Mouse (Mus musculus): ENCODE measurements around the gene Acin1. TPM values are rescaled to one million over a fixed set of nuclear protein-coding genes. Genes with fewer than 3 reads are reported as not detected.
"Not testable (repeated sequence)": the region's sequence is repeated elsewhere in the genome, so short reads cannot be mapped to it uniquely, and the experiment has no call there.

The Acin1 gene
- total RNA-seq, 2 experiments from 2014 or later: 273 to 279 TPM

DNA sequence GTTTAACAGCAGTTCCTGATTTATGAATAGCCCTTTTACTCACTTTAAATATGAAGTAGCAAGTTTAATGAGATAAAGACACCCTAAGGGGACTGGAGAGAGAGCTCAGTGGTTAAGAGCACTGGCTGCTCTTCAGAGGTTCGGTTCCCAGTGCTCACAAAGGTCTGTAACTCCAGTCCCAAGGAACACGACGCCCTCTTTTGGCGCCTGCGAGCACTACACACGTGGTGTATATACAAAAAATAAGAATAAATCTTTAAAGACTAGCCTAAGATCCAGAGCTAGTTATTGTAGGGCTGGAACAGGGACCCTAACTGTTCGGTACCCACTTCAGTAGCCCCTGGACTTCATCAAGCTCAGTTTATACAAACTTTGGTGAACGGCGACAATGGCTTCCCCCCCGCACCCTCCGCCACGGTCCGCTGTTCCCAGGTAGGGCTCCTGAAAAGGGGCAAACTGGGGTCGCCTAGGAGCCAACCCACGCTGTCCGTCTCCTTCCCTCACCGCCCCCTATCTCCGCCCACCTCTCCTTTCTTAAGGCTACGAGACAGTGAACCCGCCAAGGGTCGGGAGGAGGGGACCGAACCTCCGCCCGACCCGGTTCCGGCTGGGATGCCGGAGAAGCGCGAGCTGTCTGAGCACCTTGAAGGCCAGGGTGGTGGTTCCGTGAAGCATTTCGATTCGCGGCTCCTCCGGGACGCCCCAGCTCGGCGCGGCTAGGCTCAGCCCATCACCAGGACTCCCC is 69.4 kb downstream of the Acin1 start:
- no peak for DNase-seq
- intact Hi-C loops (cut with DNase I): no loop called here

DNA sequence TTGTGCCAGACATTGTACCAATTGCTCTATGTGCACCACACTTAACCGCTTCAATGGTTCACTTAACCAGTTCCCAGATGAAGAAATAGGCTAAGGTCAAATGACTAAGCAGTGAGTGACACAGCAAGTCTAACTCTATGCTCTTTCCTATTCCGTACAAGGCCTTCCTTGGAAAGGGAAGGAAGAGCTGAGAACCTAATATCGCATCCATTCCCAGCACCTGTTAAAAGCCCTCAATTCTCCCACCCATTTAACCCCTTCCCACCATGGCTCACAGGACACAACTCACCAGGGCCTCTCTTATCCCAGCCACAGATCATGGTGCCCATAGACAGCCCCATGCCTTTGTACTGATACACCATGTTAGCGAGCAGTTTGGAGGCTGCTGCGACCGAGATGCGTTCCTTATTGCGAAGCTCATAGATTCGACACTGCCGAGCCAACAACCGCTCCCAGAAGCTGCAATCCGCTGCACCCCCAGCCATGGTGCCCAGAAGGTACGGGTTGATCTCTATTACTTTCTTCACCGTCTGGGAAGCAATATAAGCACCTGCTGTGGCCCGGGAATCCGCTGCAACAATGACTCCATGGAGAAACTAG is 70.4 kb downstream of the Acin1 start:
- DNase-seq: no peak
- intact Hi-C loops (cut with DNase I): no loop called here

DNA sequence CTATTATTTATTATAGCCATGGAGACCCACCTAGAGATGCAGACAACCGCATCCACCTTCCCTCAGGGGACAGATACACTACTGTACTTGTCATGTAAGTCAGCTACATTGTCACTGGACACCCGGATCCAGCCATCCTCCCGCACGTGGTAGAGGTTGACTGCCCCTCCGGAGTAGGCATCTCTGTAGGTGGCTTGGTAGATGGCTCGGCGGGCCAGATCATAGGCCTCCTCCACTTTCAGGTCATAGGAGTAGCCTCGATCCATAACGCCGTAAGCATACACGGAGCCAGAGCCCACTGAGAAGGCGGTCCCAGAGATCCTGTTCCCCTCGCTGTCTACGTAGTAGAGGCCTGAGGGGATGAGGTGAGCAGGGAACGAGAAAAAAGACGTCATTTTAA is 72.6 kb downstream of the Acin1 start:
- DNase-seq; intact Hi-C loops (cut with DNase I): not testable (repeated sequence)

DNA sequence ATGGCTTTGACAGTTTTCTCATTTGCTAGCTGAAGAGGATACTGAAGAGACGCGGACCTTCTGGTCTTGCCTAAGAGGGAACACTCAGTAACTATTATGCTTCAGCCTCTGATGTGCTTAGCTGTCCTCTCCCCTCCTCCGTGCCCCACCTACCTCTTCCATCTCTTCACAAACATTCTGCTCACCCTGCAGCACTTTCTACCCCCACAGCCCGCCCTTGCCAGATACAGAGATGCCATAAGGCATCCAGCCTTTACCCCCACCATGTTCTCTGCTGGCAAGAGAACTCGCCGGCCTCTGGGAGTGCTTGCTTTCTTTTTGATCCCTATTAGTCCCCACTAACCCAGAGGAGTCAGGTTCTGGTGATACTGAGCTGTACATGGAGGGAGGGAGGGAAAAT is 76.1 kb downstream of the Acin1 start:
- no peak for DNase-seq
- intact Hi-C loops (cut with DNase I): no loop called here

DNA sequence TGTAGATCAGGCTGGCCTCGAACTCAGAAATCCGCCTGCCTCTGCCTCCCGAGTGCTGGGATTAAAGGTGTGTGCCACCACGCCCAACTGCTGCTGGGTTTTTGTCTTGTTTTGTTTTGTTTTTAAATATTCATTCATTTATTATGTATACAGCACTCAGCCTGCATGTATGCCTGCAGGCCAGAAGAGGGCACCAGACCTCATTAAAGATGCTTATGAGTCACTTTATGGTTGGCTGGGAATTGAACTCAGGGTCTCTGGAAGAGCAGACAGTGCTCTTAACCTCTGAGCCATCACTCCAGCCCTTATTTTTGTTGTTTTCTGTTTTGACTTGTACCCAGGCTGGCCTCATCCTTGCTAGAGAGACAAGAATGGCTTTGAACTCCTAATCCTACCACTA is 76.8 kb downstream of the Acin1 start:
- DNase-seq: no peak
- intact Hi-C loops (cut with DNase I): no loop called here

DNA sequence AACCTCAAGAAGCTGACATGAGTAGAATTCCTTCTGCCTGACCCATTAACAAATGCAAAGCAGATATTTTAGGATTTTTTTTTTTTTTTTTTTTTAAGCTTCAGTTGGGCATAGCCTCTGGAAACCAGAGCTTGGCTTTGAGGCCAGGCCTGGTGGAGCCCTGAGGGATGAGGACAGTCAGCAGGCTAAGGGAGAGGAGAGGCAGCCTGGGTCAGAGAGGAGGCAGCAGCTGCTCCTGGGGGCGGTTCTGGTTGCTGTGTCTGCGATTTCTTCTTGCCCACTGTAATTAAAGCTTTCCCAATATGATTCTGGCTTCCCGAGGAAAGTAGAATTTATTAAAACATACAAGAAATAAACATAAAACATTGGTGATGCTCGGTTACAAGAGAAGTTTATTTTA is 77.5 kb downstream of the Acin1 start:
- no peak for DNase-seq
- intact Hi-C loops (cut with DNase I): no loop called here

DNA sequence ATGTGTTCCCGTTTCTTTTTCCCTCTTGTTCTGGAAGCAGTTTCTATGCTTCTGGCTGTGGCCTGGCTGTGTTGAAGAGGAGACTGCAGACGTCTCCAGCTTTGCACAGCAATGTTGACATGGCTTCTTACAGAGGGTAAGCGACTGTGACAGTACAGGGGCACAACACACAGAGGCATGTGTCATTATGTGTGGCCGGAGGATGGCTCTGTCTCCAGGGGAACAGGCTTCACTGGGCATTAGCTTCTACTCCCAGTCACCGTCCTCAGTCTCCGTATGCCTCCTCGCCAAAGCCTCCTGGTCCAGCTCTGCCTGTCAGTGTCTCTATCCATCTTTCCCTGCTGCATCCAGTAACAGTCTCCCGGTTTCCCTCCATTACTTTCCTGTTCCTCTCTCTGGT is 79.5 kb downstream of the Acin1 start:
- no peak for DNase-seq
- intact Hi-C loops (cut with DNase I): no loop called here

DNA sequence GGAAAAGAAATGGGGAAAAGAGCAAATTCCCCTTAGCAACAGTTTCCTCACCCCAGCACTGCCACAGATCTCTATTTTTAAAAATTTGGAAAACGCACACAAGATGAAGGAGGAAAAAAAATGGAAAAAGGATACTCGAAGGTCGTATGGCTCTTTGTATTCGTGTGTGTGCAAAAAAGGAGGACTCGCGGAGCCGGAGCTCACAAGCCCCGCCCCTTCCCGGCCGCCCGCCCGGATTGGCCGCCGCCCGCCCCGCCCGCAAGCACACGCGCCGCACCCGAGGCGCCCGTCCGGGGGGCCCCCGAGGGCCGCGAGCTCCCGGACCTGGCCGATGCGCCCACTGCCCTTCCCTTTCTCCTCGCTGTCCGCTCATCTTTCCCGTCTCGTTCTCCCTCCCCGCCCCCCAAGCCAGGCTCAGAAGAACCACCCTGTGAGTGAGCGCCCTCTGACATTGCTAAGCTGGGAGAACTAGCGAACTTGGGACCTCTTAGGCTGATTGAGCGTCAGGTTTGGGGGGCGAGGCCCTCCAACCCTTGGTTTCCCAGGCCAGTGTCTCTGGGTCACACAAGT is 80.9 kb downstream of the Acin1 start, which contains the start of gene 4931414P19Rik:
TSS of gene 4931414P19Rik (minus strand) at position 242 of the 570 bp plus-strand sequence.
- intact Hi-C loops (cut with DNase I): no loop called here

DNA sequence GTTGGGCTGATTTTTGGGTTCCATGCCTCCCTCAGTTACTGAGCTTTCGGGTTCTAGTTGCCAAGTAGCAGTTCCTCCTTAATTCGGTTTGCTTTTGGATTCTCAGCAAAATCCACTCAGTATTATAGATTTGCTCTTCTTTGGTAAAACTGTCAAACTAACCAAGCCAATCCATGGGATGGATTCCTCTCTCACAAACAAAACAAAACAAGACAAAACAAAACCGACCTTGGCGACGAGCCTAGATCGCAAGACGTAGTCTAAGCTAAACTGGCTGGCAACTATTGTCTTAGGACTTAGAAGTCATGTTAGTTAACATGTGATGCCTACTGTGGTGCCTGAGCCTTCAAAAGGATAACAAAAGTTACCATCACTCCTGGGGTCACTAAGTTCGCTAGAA is 83.0 kb downstream of the Acin1 start:
- no peak for DNase-seq
- intact Hi-C loops (cut with DNase I): no loop called here

More for the DNA sequence above, 80.9 kb downstream of the Acin1 start, which contains the start of gene 4931414P19Rik:
- peak; percentile 78 for DNase-seq

DNA sequence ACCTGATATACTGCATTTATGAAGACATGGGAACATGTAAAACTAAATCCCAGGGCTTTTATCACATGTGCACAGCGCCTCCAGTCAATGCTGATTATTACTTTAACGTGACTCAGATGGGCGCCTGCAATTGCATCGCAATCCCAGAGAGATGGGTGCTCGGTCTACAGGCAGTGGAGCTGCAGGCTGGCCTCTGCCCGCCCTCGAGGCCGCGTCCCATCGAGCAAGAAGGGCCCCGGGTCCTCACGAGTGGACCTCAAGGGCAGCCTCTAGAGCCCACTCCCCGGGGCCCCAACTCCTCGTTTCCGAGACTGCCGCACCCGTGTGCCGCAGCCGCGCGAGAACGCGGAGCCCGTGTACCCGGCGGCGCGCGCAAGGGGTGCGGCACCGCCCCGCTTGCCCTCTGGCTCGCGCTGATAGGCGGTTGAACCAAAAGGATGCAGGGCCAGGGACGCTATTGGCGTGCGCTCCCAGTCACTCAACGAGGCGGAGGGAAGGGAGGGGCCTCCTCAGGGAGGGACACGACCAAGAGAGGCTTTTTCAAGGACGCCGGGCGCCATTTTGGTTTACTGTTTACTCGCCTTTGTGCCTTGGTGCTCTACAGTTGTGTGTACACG is 83.6 kb downstream of the Acin1 start:
- intact Hi-C loops (cut with DNase I): no loop called here
- peak; percentile 98 for DNase-seq

DNA sequence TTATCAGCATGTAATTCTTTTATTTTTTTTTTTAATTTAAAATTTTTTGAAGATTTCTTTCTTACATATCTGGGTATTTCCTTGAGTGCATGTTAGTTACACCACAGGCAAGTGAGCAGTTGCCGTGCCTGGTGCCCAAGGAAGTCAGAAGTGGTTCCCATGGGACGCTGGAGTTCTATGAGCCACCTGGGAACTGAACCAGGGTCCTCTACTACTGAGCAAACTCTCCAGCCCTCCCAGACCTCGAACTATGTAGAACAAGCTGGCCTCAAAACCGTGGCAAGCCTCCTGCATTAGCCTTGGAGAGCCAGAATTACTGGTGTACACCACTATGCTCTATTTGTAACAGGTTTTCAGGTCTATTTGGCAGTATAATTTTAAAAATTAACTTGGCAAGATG is 84.1 kb downstream of the Acin1 start:
- intact Hi-C loops (cut with DNase I): no loop called here
- no peak for DNase-seq

DNA sequence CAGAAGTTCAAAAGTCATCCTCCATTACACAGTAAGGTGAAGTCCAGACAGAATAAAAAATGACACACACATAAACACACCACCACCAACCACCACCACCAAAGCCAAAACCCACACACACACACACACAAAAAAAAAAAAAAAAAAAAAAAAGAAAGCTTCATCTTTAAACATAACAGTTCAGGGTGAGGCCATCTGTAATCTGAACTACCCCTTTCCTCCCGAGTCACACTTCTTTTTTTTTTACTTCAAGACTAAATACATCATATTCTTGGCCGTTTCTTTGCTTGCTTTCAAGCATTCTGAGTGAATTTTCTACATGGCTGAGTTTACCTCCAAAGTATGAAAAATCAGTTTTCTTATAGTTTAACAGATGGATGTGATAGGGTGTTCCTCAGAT is 85.1 kb downstream of the Acin1 start:
- no peak for DNase-seq
- intact Hi-C loops (cut with DNase I): no loop called here

DNA sequence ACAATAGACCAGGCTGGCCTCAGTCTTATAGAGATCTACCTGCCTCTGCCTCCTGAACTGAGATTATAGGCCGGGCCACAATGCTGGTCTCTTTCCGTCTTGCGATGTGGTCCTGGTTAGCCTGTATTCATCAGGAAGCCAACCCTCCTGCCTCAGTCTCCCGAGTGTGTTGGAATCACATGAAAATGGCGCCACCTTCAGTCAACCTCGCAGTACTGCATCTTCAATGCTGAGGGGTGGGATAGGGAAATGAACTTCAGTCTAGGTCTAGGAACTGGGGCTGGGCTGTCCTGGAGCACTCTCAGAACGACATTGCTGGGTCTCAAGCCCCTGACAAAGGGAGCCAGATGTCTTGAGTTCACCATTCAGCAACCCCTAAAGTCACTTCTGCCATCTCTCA is 89.6 kb downstream of the Acin1 start:
- intact Hi-C loops (cut with DNase I): no loop called here
- no peak for DNase-seq

DNA sequence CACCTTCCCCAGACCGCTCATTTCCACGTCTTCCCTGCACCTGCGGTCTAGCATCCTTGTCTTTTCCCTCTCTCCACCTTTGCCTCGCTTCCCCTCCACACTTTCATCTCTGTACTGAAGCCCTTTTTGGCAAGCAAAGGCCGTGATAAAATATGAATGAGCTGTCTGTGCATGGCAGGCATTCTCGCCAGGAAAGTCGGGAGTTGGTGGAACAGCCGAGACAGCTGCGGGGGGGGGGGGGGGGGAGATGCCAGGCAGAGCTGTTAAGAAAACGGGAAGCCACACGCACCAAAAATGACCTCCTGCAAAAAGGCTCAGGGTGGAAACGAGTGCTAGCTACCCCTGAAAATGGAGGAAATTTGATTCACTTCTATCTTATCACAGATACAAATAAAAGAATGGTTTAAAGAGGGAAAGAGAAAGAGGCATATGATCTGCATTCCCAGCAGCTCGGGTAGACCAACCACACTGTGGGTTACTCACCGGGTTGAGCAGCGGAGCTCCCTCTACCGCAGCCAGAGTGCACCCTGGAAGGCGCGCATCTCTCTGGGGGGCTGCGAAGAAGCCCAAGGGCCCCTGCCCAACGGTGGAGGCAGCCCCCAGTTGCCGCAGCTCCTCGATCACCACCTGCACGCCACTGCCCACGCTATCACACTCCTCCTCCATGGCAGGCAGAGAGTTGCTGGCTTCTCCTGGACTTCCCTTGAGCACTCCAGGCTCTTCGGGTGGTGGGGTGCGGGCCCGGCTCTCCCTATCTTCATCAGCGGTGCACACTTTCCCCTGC is 91.9 kb downstream of the Acin1 start:
- intact Hi-C loops (cut with DNase I): no loop called here
- no peak for DNase-seq

DNA sequence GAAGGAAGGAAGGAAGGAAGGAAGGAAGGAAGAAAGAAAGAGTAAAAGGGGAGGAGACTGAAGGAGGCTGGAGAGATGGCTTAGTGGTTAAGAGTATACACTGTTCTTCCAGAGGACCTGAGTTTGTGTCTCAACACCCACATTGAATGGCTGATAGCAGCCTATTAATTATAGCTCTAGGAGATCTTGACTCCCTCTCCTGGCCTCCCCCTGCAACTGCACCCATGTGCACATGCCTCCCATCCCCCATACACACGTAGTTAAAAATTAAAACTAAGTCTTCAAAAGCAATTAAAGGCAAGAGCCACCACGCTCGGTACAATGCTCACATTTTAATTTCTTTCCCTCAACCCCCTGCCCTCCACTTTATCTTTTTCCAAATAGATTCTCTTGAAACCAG is 92.7 kb downstream of the Acin1 start:
- intact Hi-C loops (cut with DNase I): no loop called here
- DNase-seq: no peak

DNA sequence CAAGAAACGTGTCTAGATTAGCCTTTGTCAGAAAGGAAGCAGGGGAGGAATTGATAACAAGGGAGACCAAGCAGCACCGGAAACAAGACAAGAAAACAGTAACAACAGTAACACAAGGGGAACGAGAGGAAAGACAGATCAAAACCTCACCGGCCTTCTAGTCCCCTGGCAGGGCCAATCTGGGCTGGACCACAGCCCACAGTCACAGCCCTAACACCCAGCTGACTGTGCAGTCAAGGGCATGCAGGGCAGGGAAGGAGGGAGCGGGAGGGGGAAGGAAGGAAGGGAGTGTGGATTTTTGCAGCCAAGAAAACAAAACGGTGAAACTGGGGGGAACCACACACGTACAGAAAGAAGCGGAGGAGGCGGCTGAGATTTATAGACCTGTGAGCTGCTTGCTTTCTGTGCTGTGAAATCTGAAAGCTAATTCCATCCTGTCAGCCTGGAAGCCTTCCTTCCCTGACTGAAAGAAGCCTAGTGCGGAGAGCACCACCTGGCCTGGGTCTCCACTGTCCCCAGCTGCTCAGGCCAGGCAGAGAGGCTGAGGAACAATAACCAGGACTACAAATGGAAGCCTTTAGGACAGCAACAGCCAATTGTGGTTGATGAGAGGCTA is 94.3 kb downstream of the Acin1 start:
- intact Hi-C loops (cut with DNase I): no loop called here
- peak; percentile 55 for DNase-seq

Data from left cerebral cortex, postnatal 4 days (tissue).